Mouse (Mus musculus): Measurements from ENCODE around the gene Fam57b.

- TF ChIP-seq POLR2A (IDR thresholded peaks at IDR 0.05; ENCODE audit: borderline replicate concordance, extremely low read depth, low read depth, low read length) (no peak), CTCF (IDR thresholded peaks at IDR 0.05; ENCODE audit: insufficient read depth, low read length) (peak; percentile 40; the same call in 1 of the 2 replicates)
Observed at GRCm38 (mm10) chr7:126775185-126775977, 22.1 kb upstream of the Fam57b start.
